Mouse (Mus musculus): ENCODE data around the gene Shmt1. TPM values are rescaled to one million over a fixed set of nuclear protein-coding genes. Genes with fewer than 3 reads are reported as not detected.
A peak's percentile ranks its signal among the peaks of the same experiment; 100 is the strongest.

Gene Shmt1
- polyA plus RNA-seq, 1 experiment from 2014 or later: 40.2 TPM

GRCm38 (mm10) chr11:60825191-60825590 lies 13.7 kb upstream of the Shmt1 start:
- Histone ChIP-seq H3K4me1 (no peaks in the 10 kb centered on the region), H3K4me3 (replicated peaks) (no peak overlapping the region), H3K27ac (replicated peaks) (no peak overlapping the region), H3K9me3 (replicated peaks) (no peaks in the 10 kb centered on the region), H3K4me2 (replicated peaks) (no peak overlapping the region), H3K9ac (no peak overlapping the region), H3K36me3 (no peaks in the 10 kb centered on the region), H3K27me3 (no peaks in the 10 kb centered on the region)
- no peak for ATAC-seq (ENCODE audit: insufficient number of reproducible peaks, low FRiP score, low TSS enrichment, low read depth)
- 85% methylated on average over 3 of the region's 3 CpGs for WGBS

GRCm38 (mm10) chr11:60823771-60824170 lies 12.3 kb upstream of the Shmt1 start:
- H3K4me2 ChIP-seq (replicated peaks): no peak overlapping the region
- 60% methylated on average over 2 of the region's 2 CpGs for WGBS
- H3K9ac ChIP-seq: no peak overlapping the region
- no peak overlapping the region for H3K27ac ChIP-seq (replicated peaks)
- H3K27me3 ChIP-seq: no peaks in the 10 kb centered on the region
- H3K9me3 ChIP-seq (replicated peaks): no peaks in the 10 kb centered on the region
- H3K36me3 ChIP-seq: no peaks in the 10 kb centered on the region
- H3K4me3 ChIP-seq (replicated peaks): no peak overlapping the region
- H3K4me1 ChIP-seq: no peaks in the 10 kb centered on the region
- ATAC-seq (ENCODE audit: insufficient number of reproducible peaks, low FRiP score, low TSS enrichment, low read depth): no peak

GRCm38 (mm10) chr11:60816398-60816797 lies 4.9 kb upstream of the Shmt1 start:
- H3K9ac ChIP-seq: no peak overlapping the region
- no peaks in the 10 kb centered on the region for H3K9me3 ChIP-seq (replicated peaks)
- no peak for ATAC-seq (ENCODE audit: insufficient number of reproducible peaks, low FRiP score, low TSS enrichment, low read depth)
- no peaks in the 10 kb centered on the region for H3K27me3 ChIP-seq
- H3K27ac ChIP-seq (replicated peaks): no peak overlapping the region
- H3K4me3 ChIP-seq (replicated peaks): no peak overlapping the region
- H3K4me2 ChIP-seq (replicated peaks): no peak overlapping the region
- H3K4me1 ChIP-seq: no peaks in the 10 kb centered on the region
- WGBS: 67% methylated on average over 5 of the region's 5 CpGs
- H3K36me3 ChIP-seq: no peaks in the 10 kb centered on the region

GRCm38 (mm10) chr11:60811054-60811460 lies 461 bp downstream of the Shmt1 start:
- no peaks in the 10 kb centered on the region for H3K9me3 ChIP-seq (replicated peaks)
- peak overlapping the region; percentile 53 for H3K4me3 ChIP-seq (replicated peaks)
- ATAC-seq (ENCODE audit: insufficient number of reproducible peaks, low FRiP score, low TSS enrichment, low read depth): peak; percentile 100
- no peaks in the 10 kb centered on the region for H3K27me3 ChIP-seq
- H3K4me1 ChIP-seq: peaks cover 26% of the 10 kb centered on the region
- peak overlapping the region; percentile 95 for H3K4me2 ChIP-seq (replicated peaks)
- no peak overlapping the region for H3K27ac ChIP-seq (replicated peaks)
- H3K36me3 ChIP-seq: no peaks in the 10 kb centered on the region
- under 1% methylated on average over 29 of the region's 29 CpGs for WGBS
- H3K9ac ChIP-seq: no peak overlapping the region

- Histone ChIP-seq H3K9me3 (replicated peaks) (no peaks in the 10 kb centered on the region), H3K4me1 (peaks cover 26% of the 10 kb centered on the region), H3K27ac (replicated peaks) (no peak overlapping the region), H3K27me3 (no peaks in the 10 kb centered on the region), H3K4me2 (replicated peaks) (peak overlapping the region; percentile 95), H3K36me3 (no peaks in the 10 kb centered on the region), H3K9ac (no peak overlapping the region), H3K4me3 (replicated peaks) (peak overlapping the region; percentile 53)
- ATAC-seq (ENCODE audit: insufficient number of reproducible peaks, low FRiP score, low TSS enrichment, low read depth): no peak
- WGBS: 10% methylated on average over 14 of the region's 14 CpGs
Measured at GRCm38 (mm10) chr11:60810046-60810965, 1.2 kb downstream of the Shmt1 start.

- WGBS: 42% methylated on average over 1 of the region's 1 CpGs
- peaks cover 26% of the 10 kb centered on the region for H3K4me1 ChIP-seq
- no peaks in the 10 kb centered on the region for H3K36me3 ChIP-seq
- no peaks in the 10 kb centered on the region for H3K27me3 ChIP-seq
- no peak for ATAC-seq (ENCODE audit: insufficient number of reproducible peaks, low FRiP score, low TSS enrichment, low read depth)
- no peak overlapping the region for H3K27ac ChIP-seq (replicated peaks)
- H3K9me3 ChIP-seq (replicated peaks): no peaks in the 10 kb centered on the region
- peak overlapping the region; percentile 95 for H3K4me2 ChIP-seq (replicated peaks)
- peak overlapping the region; percentile 53; the same call in 1 of the 2 replicates for H3K4me3 ChIP-seq (replicated peaks)
- H3K9ac ChIP-seq: no peak overlapping the region
Measured at GRCm38 (mm10) chr11:60809546-60809945, 2.0 kb downstream of the Shmt1 start.

GRCm38 (mm10) chr11:60808286-60809070 lies 3.0 kb downstream of the Shmt1 start:
- H3K4me1 ChIP-seq: peaks cover 26% of the 10 kb centered on the region
- no peak overlapping the region for H3K4me2 ChIP-seq (replicated peaks)
- no peak overlapping the region for H3K27ac ChIP-seq (replicated peaks)
- no peaks in the 10 kb centered on the region for H3K36me3 ChIP-seq
- no peak for ATAC-seq (ENCODE audit: insufficient number of reproducible peaks, low FRiP score, low TSS enrichment, low read depth)
- WGBS: 67% methylated on average over 4 of the region's 4 CpGs
- H3K27me3 ChIP-seq: no peaks in the 10 kb centered on the region
- no peaks in the 10 kb centered on the region for H3K9me3 ChIP-seq (replicated peaks)
- no peak overlapping the region for H3K4me3 ChIP-seq (replicated peaks)
- no peak overlapping the region for H3K9ac ChIP-seq

GRCm38 (mm10) chr11:60800892-60801291 lies 10.6 kb downstream of the Shmt1 start:
- WGBS: 75% methylated on average over 1 of the region's 1 CpGs
- Histone ChIP-seq H3K27me3 (no peaks in the 10 kb centered on the region), H3K4me1 (no peaks in the 10 kb centered on the region), H3K4me3 (replicated peaks) (no peak overlapping the region), H3K4me2 (replicated peaks) (no peak overlapping the region), H3K9me3 (replicated peaks) (no peaks in the 10 kb centered on the region), H3K36me3 (peaks cover 30% of the 10 kb centered on the region), H3K27ac (replicated peaks) (no peak overlapping the region), H3K9ac (no peak overlapping the region)
- no peak for ATAC-seq (ENCODE audit: insufficient number of reproducible peaks, low FRiP score, low TSS enrichment, low read depth)

GRCm38 (mm10) chr11:60799977-60800376 lies 11.5 kb downstream of the Shmt1 start:
- H3K4me2 ChIP-seq (replicated peaks): no peak overlapping the region
- no peaks in the 10 kb centered on the region for H3K27me3 ChIP-seq
- 83% methylated on average over 4 of the region's 4 CpGs for WGBS
- no peak overlapping the region for H3K4me3 ChIP-seq (replicated peaks)
- peaks cover 31% of the 10 kb centered on the region for H3K36me3 ChIP-seq
- no peaks in the 10 kb centered on the region for H3K9me3 ChIP-seq (replicated peaks)
- no peak for ATAC-seq (ENCODE audit: insufficient number of reproducible peaks, low FRiP score, low TSS enrichment, low read depth)
- no peaks in the 10 kb centered on the region for H3K4me1 ChIP-seq
- no peak overlapping the region for H3K27ac ChIP-seq (replicated peaks)
- H3K9ac ChIP-seq: no peak overlapping the region

GRCm38 (mm10) chr11:60796342-60796741 lies 15.2 kb downstream of the Shmt1 start:
- 88% methylated on average over 11 of the region's 11 CpGs for WGBS
- H3K36me3 ChIP-seq: peaks cover 47% of the 10 kb centered on the region

GRCm38 (mm10) chr11:60790472-60790871 lies 21.0 kb downstream of the Shmt1 start:
- H3K4me2 ChIP-seq (replicated peaks): no peak overlapping the region
- H3K27ac ChIP-seq (replicated peaks): no peak overlapping the region
- H3K4me3 ChIP-seq (replicated peaks): no peak overlapping the region
- ATAC-seq (ENCODE audit: insufficient number of reproducible peaks, low FRiP score, low TSS enrichment, low read depth): no peak
- no peaks in the 10 kb centered on the region for H3K9me3 ChIP-seq (replicated peaks)
- no peaks in the 10 kb centered on the region for H3K4me1 ChIP-seq
- peaks cover 67% of the 10 kb centered on the region for H3K36me3 ChIP-seq
- no peak overlapping the region for H3K9ac ChIP-seq
- 30% methylated on average over 2 of the region's 2 CpGs for WGBS
- no peaks in the 10 kb centered on the region for H3K27me3 ChIP-seq

More at GRCm38 (mm10) chr11:60796342-60796741, 15.2 kb downstream of the Shmt1 start:
- H3K27me3 ChIP-seq: no peaks in the 10 kb centered on the region
- no peak overlapping the region for H3K27ac ChIP-seq (replicated peaks)
- no peaks in the 10 kb centered on the region for H3K9me3 ChIP-seq (replicated peaks)
- H3K4me1 ChIP-seq: no peaks in the 10 kb centered on the region
- ATAC-seq (ENCODE audit: insufficient number of reproducible peaks, low FRiP score, low TSS enrichment, low read depth): no peak
- no peak overlapping the region for H3K4me3 ChIP-seq (replicated peaks)
- H3K9ac ChIP-seq: no peak overlapping the region
- no peak overlapping the region for H3K4me2 ChIP-seq (replicated peaks)
